Mouse (Mus musculus) liver, embryonic 18 days (tissue): ENCODE data around the gene Qdpr. TPM values are rescaled to one million over a fixed set of nuclear protein-coding genes. Genes with fewer than 3 reads are reported as not detected.

Experiments used
- polyA plus RNA-seq: library from polyadenylated mRNA; depleted of rRNA; stranded (reverse); fragments of >200 nt; gene quantifications from 2 replicates; pipeline ENCODE4 v1.2.3, GENCODE M21; 2012; rRNA removed

Qdpr gene
- 104 and 149 TPM in 2 replicates for polyA plus RNA-seq

GRCm38 (mm10) chr5:45449831-45450716, at the start of gene Qdpr:
TSS of gene Qdpr (minus strand) at chr5:45450236.

GRCm38 (mm10) chr5:45493191-45494092, 43.4 kb upstream of the Qdpr start, which contains the start of gene Lap3:
TSS of gene Lap3 (plus strand) at chr5:45493374.

GRCm38 (mm10) chr5:45453451-45453850, 3.4 kb upstream of the Qdpr start, which contains the start of gene Clrn2:
TSS of gene Clrn2 (plus strand) at chr5:45453751.

Other genes with a start within 250 kb of the Qdpr start
- gene Clrn2, start 3.5 kb upstream of the Qdpr start, polyA plus RNA-seq: not detected in 2 replicates
- gene Lap3, start 43.1 kb upstream of the Qdpr start, polyA plus RNA-seq: 36.5 and 38.0 TPM in 2 replicates
- gene Med28, start 70.0 kb upstream of the Qdpr start, polyA plus RNA-seq: 27.7 and 31.1 TPM in 2 replicates
- 0.03 and 0.06 TPM in 2 replicates for gene Fam184b, start 189.4 kb upstream of the Qdpr start, polyA plus RNA-seq
- gene Ncapg, start 219.7 kb upstream of the Qdpr start, polyA plus RNA-seq: 12.1 and 14.2 TPM in 2 replicates